26 mouse cellular contexts compared by ENCODE assay signal in genomic region chr10:7864806-7865205, GRCm38 (mm10). TPM values are rescaled to one million over a fixed set of nuclear protein-coding genes. Genes with fewer than 3 reads are reported as not detected.
DNase-seq lines count a peak whose midpoint lies in the region; ATAC-seq and TF ChIP-seq lines count a peak whose summit lies in the region.
"Had no signal": no experiment of that assay in that cellular context is flagged by ENCODE, and none has a peak within 500 bp of the region (broad histone marks: within the 10 kb centered on the region; RNA-seq: fewer than 3 reads in every experiment).

No protein-coding gene starts in this region.

- H3K9ac ChIP-seq in intestine, embryonic 14.5 days (ENCODE audit: low read length), result no peak overlapping the region
- no peak overlapping the region for H3K9ac ChIP-seq in intestine, postnatal 0 days (ENCODE audit: low read depth, low read length)
- H3K9ac ChIP-seq in midbrain, embryonic 11.5 days (ENCODE audit: low read length), result no peak overlapping the region
- H3K9ac ChIP-seq in midbrain, postnatal 0 days (replicated peaks; ENCODE audit: low read length, poor library complexity, severe bottlenecking), result no peak overlapping the region
- H3K9ac ChIP-seq: embryonic facial prominence, embryonic 13.5 days; forebrain, embryonic 12.5 days; forebrain, embryonic 15.5 days; heart, embryonic 12.5 days; heart, embryonic 15.5 days; hindbrain, embryonic 15.5 days; intestine, embryonic 15.5 days had no signal

- peaks cover 24% of the 10 kb centered on the region for H3K27me3 ChIP-seq in intestine, embryonic 14.5 days (replicated peaks; ENCODE audit: control insufficient read depth, insufficient read depth, low read length)
- no peaks in the 10 kb centered on the region; the same call in 1 of the 2 replicates for H3K27me3 ChIP-seq in intestine, postnatal 0 days (replicated peaks; ENCODE audit: control insufficient read depth, insufficient read depth, low read length)
- peaks cover 14% of the 10 kb centered on the region for H3K27me3 ChIP-seq in midbrain, embryonic 11.5 days (ENCODE audit: control insufficient read depth, insufficient read depth, low read length)
- H3K27me3 ChIP-seq in midbrain, postnatal 0 days (ENCODE audit: insufficient read depth, low read length), result 0 out of 2 replicates have a peak, but pooled peaks cover 5% of the 10 kb centered on the region
- H3K27me3 ChIP-seq: CH12.LX had no signal

- no peak for TF ChIP-seq CTCF in intestine, postnatal 0 days (IDR thresholded peaks at IDR 0.05; ENCODE audit: low read depth)
- no peak for TF ChIP-seq CTCF in midbrain, postnatal 0 days (IDR thresholded peaks at IDR 0.05)

- peak; percentile 41 to 48 for DNase-seq in cerebellum, postnatal 14 days
- peak; percentile 32 for DNase-seq in intestine, embryonic 14.5 days (ENCODE audit: low spot score)
- DNase-seq in midbrain, embryonic 11.5 days (ENCODE audit: low spot score, missing footprints), result peak; percentile 37
- no peak for DNase-seq in midbrain, postnatal 0 days (ENCODE audit: low spot score)
- no peak for DNase-seq in thymus, adult 18-20 months
- DNase-seq: B cell, adult 2 months; cerebellum, adult 11-12 months; cerebellum, adult 8-10 months; cerebellum, postnatal 25 days; embryo, embryonic 11 days; heart, postnatal 36 days had no signal

- peaks cover 5% of the 10 kb centered on the region; the same call in 1 of the 2 replicates for H3K4me1 ChIP-seq in intestine, embryonic 14.5 days (replicated peaks; ENCODE audit: control insufficient read depth, insufficient read depth, low read length)
- H3K4me1 ChIP-seq in intestine, postnatal 0 days (replicated peaks; ENCODE audit: control insufficient read depth, insufficient read depth, low read length), result no peaks in the 10 kb centered on the region
- peaks cover 7% of the 10 kb centered on the region for H3K4me1 ChIP-seq in midbrain, embryonic 11.5 days (ENCODE audit: control insufficient read depth, insufficient read depth, low read length)
- H3K4me1 ChIP-seq in midbrain, postnatal 0 days (ENCODE audit: insufficient read depth, low read length), result 0 out of 2 replicates have a peak, but pooled peaks cover 6% of the 10 kb centered on the region

- H3K4me3 ChIP-seq in intestine, embryonic 14.5 days (ENCODE audit: low read depth, low read length), result no peak overlapping the region
- no peak overlapping the region for H3K4me3 ChIP-seq in intestine, postnatal 0 days (ENCODE audit: low read depth, low read length)
- H3K4me3 ChIP-seq in midbrain, embryonic 11.5 days (ENCODE audit: low read depth, low read length), result no peak overlapping the region
- H3K4me3 ChIP-seq in midbrain, postnatal 0 days (ENCODE audit: low read depth, low read length), result no peak overlapping the region
- H3K4me3 ChIP-seq: embryonic facial prominence, embryonic 10.5 days; embryonic facial prominence, embryonic 13.5 days; erythroblast, embryonic 14.5 days; forebrain, embryonic 12.5 days; forebrain, embryonic 15.5 days; heart, adult 2 months; heart, embryonic 12.5 days; heart, embryonic 15.5 days; hindbrain, embryonic 15.5 days; intestine, embryonic 15.5 days had no signal

- WGBS in intestine, embryonic 14.5 days, result 83% methylated on average over 3 of the region's 3 CpGs
- WGBS in intestine, postnatal 0 days, result 75% methylated on average over 3 of the region's 3 CpGs
- 80% methylated on average over 3 of the region's 3 CpGs for WGBS in midbrain, embryonic 11.5 days
- 76% methylated on average over 3 of the region's 3 CpGs for WGBS in midbrain, postnatal 0 days

- ATAC-seq in cerebellum, adult (ENCODE audit: insufficient number of reproducible peaks, low FRiP score, low TSS enrichment), result no peak
- ATAC-seq in intestine, embryonic 14.5 days (replicated peaks; ENCODE audit: low FRiP score, low TSS enrichment, low read depth), result no peak
- ATAC-seq in intestine, postnatal 0 days, result no peak
- ATAC-seq in midbrain, embryonic 11.5 days (ENCODE audit: low FRiP score), result no peak
- no peak for ATAC-seq in midbrain, postnatal 0 days (ENCODE audit: low FRiP score)
- ATAC-seq: forebrain, embryonic 15.5 days; intestine, embryonic 15.5 days; Patski had no signal

- H3K9me3 ChIP-seq in intestine, embryonic 14.5 days (ENCODE audit: control insufficient read depth, low read length), result no peaks in the 10 kb centered on the region
- H3K9me3 ChIP-seq in intestine, postnatal 0 days (ENCODE audit: control insufficient read depth), result no peaks in the 10 kb centered on the region
- H3K9me3 ChIP-seq in midbrain, embryonic 11.5 days (ENCODE audit: control insufficient read depth, low read length), result no peaks in the 10 kb centered on the region
- H3K9me3 ChIP-seq in midbrain, postnatal 0 days (ENCODE audit: low read length), result no peaks in the 10 kb centered on the region
- H3K9me3 ChIP-seq: embryonic facial prominence, embryonic 13.5 days; forebrain, embryonic 15.5 days; G1E; heart, embryonic 12.5 days; heart, embryonic 15.5 days; hindbrain, embryonic 15.5 days; intestine, embryonic 15.5 days had no signal

- H3K27ac ChIP-seq in intestine, embryonic 14.5 days (ENCODE audit: low read depth), result no peak overlapping the region
- no peak overlapping the region for H3K27ac ChIP-seq in intestine, postnatal 0 days (ENCODE audit: low read depth, low read length)
- H3K27ac ChIP-seq in midbrain, embryonic 11.5 days (ENCODE audit: low read depth, low read length), result no peak overlapping the region
- H3K27ac ChIP-seq in midbrain, postnatal 0 days (ENCODE audit: low read depth, low read length), result no peak overlapping the region
- H3K27ac ChIP-seq: embryonic facial prominence, embryonic 10.5 days; embryonic facial prominence, embryonic 13.5 days; forebrain, embryonic 12.5 days; forebrain, embryonic 15.5 days; heart, adult 2 months; heart, embryonic 15.5 days; hindbrain, embryonic 15.5 days; intestine, embryonic 15.5 days had no signal

- no peaks in the 10 kb centered on the region for H3K36me3 ChIP-seq in intestine, embryonic 14.5 days (ENCODE audit: control insufficient read depth, insufficient read depth, low read length)
- peaks cover 3% of the 10 kb centered on the region; the same call in 1 of the 2 replicates for H3K36me3 ChIP-seq in intestine, postnatal 0 days (ENCODE audit: control insufficient read depth, insufficient read depth)
- H3K36me3 ChIP-seq in midbrain, embryonic 11.5 days (ENCODE audit: control insufficient read depth, insufficient read depth, low read length), result no peaks in the 10 kb centered on the region
- no peaks in the 10 kb centered on the region for H3K36me3 ChIP-seq in midbrain, postnatal 0 days (ENCODE audit: insufficient read depth, low read length)
- H3K36me3 ChIP-seq: embryonic facial prominence, embryonic 10.5 days; embryonic facial prominence, embryonic 13.5 days; forebrain, embryonic 12.5 days; forebrain, embryonic 15.5 days; G1E; heart, embryonic 12.5 days; heart, embryonic 15.5 days; hindbrain, embryonic 15.5 days; intestine, embryonic 15.5 days had no signal

- no peak overlapping the region for H3K4me2 ChIP-seq in intestine, embryonic 14.5 days (ENCODE audit: low read length)
- H3K4me2 ChIP-seq in intestine, postnatal 0 days (replicated peaks; ENCODE audit: low read depth), result no peak overlapping the region
- H3K4me2 ChIP-seq in midbrain, embryonic 11.5 days, result no peak overlapping the region
- no peak overlapping the region for H3K4me2 ChIP-seq in midbrain, postnatal 0 days (ENCODE audit: low read depth, low read length, poor library complexity, severe bottlenecking)
- H3K4me2 ChIP-seq: embryonic facial prominence, embryonic 13.5 days; forebrain, embryonic 12.5 days; forebrain, embryonic 15.5 days; heart, embryonic 12.5 days; heart, embryonic 15.5 days; hindbrain, embryonic 15.5 days; intestine, embryonic 15.5 days had no signal

RNA-seq across cellular contexts. Expression of gene Zc3h12d, which starts 32.5 kb away (rescaled TPM):
- polyA plus RNA-seq in intestine, embryonic 14.5 days (2014; fragmentation: Nextera tagmentation; extraction: Ambion mirVana), result 0.13 and 0.23 TPM in 2 replicates
- polyA plus RNA-seq in intestine, postnatal 0 days (2015; fragmentation: Nextera tagmentation; extraction: Ambion mirVana), result 0.92 and 1.2 TPM in 2 replicates
- not detected in 2 replicates for polyA plus RNA-seq in midbrain, embryonic 11.5 days (2014; fragmentation: Nextera tagmentation; extraction: Ambion mirVana)
- total RNA-seq in midbrain, postnatal 0 days (2014; rRNA removed), result 0.14 and 0.16 TPM in 2 replicates
- 0.20 and 0.34 TPM in 2 replicates for polyA plus RNA-seq in midbrain, postnatal 0 days (2015; fragmentation: Nextera tagmentation; extraction: Ambion mirVana)
- polyA plus RNA-seq: erythroblast, embryonic 14.5 days; forebrain, embryonic 12.5 days; G1E; Patski had no signal

Comparison
In these comparisons a context has a peak if more than half of its experiments do, and no peak if none do; other contexts are left out.
1. DNase-seq: peak in cerebellum, postnatal 14 days (2 of 2), intestine, embryonic 14.5 days (single experiment) and midbrain, embryonic 11.5 days (single experiment); none in midbrain, postnatal 0 days (single experiment) and thymus, adult 18-20 months (0 of 2).